Mouse (Mus musculus): ENCODE measurements around the gene Gm5136. TPM values are rescaled to one million over a fixed set of nuclear protein-coding genes. Genes with fewer than 3 reads are reported as not detected.

Gene Gm5136
- not detected for polyA plus RNA-seq (2012; fragmentation: generic; extraction: Trizol)

GRCm38 (mm10) chr10:108699946-108700345 lies at the start of gene Gm5136:
TSS of gene Gm5136 (minus strand) at chr10:108700160.
- no peaks in the 10 kb centered on the region for H3K79me2 ChIP-seq (ENCODE audit: control insufficient read depth, insufficient read depth)
- H3K27me3 ChIP-seq (ENCODE audit: control insufficient read depth, insufficient read depth, insufficient read length) = no peaks in the 10 kb centered on the region
- H3K4me2 ChIP-seq (ENCODE audit: low read depth) = no peak within 1 kb of the TSS
- H3K4me3 ChIP-seq = no peak within 1 kb of the TSS
- H3K36me3 ChIP-seq (ENCODE audit: control insufficient read depth, insufficient read depth) = no peaks in the 10 kb centered on the region
- no peak for TF ChIP-seq TCF3 (IDR thresholded peaks at IDR 0.05; ENCODE audit: insufficient read length, low read depth)
- TF ChIP-seq MAX (IDR thresholded peaks at IDR 0.05; ENCODE audit: low read depth) = no peak
- TF ChIP-seq MYOD1 (IDR thresholded peaks at IDR 0.05; ENCODE audit: control insufficient read depth in 1 of 3, insufficient read length in 2 of 3, low read depth in 2 of 3) = no peak
- TF ChIP-seq REST (IDR thresholded peaks at IDR 0.05; ENCODE audit: insufficient read depth, insufficient read length) = no peak
- TF ChIP-seq CEBPB (IDR thresholded peaks at IDR 0.05; ENCODE audit: insufficient read depth, poor library complexity, severe bottlenecking) = no peak
- TF ChIP-seq POLR2AphosphoS2 (IDR thresholded peaks at IDR 0.05; ENCODE audit: insufficient read length, low read depth) = no peak
- no peak for TF ChIP-seq E2F4 (IDR thresholded peaks at IDR 0.05; ENCODE audit: insufficient read depth)
- H3ac ChIP-seq (ENCODE audit: control insufficient read depth, insufficient read length) = no peak within 1 kb of the TSS

GRCm38 (mm10) chr10:108743759-108744158 lies 43.8 kb upstream of the Gm5136 start:
- H3K27me3 ChIP-seq (ENCODE audit: control insufficient read depth, insufficient read depth, insufficient read length) = no peaks in the 10 kb centered on the region
- no peaks in the 10 kb centered on the region for H3K36me3 ChIP-seq (ENCODE audit: control insufficient read depth, insufficient read depth)
- H3K4me2 ChIP-seq (ENCODE audit: low read depth) = no peak overlapping the region
- no peak overlapping the region for H3K4me3 ChIP-seq
- no peak overlapping the region for H3ac ChIP-seq (ENCODE audit: control insufficient read depth, insufficient read length)
- TF ChIP-seq MYOG (IDR thresholded peaks at IDR 0.05; ENCODE audit: control insufficient read depth in 1 of 3, insufficient read depth in 1 of 3, insufficient read length in 2 of 3, low read depth in 2 of 3) = no peak
- TF ChIP-seq USF1 (IDR thresholded peaks at IDR 0.05; ENCODE audit: low read depth) = no peak
- TF ChIP-seq REST (IDR thresholded peaks at IDR 0.05; ENCODE audit: insufficient read depth, insufficient read length) = no peak
- no peak for TF ChIP-seq E2F4 (IDR thresholded peaks at IDR 0.05; ENCODE audit: insufficient read depth)
- TF ChIP-seq SRF (IDR thresholded peaks at IDR 0.05; ENCODE audit: control insufficient read depth, insufficient read length, low read depth) = no peak
- no peak for TF ChIP-seq TCF12 (IDR thresholded peaks at IDR 0.05; ENCODE audit: insufficient read depth, poor library complexity, severe bottlenecking)
- no peak for TF ChIP-seq POLR2A (IDR thresholded peaks at IDR 0.05; ENCODE audit: insufficient read length, low read depth)
- TF ChIP-seq CEBPB (IDR thresholded peaks at IDR 0.05; ENCODE audit: insufficient read depth, poor library complexity, severe bottlenecking) = no peak
- TF ChIP-seq TCF3 (IDR thresholded peaks at IDR 0.05; ENCODE audit: insufficient read length, low read depth) = no peak
- no peak for TF ChIP-seq POLR2AphosphoS2 (IDR thresholded peaks at IDR 0.05; ENCODE audit: insufficient read length, low read depth)
- no peak for TF ChIP-seq MAX (IDR thresholded peaks at IDR 0.05; ENCODE audit: low read depth)
- TF ChIP-seq MYOD1 (IDR thresholded peaks at IDR 0.05; ENCODE audit: control insufficient read depth in 1 of 3, insufficient read length in 2 of 3, low read depth in 2 of 3) = no peak
- no peaks in the 10 kb centered on the region for H3K79me2 ChIP-seq (ENCODE audit: control insufficient read depth, insufficient read depth)

- Histone ChIP-seq H3K27me3 (ENCODE audit: control insufficient read depth, insufficient read depth, insufficient read length) (no peaks in the 10 kb centered on the region), H3K79me2 (ENCODE audit: control insufficient read depth, insufficient read depth) (no peaks in the 10 kb centered on the region), H3K36me3 (ENCODE audit: control insufficient read depth, insufficient read depth) (no peaks in the 10 kb centered on the region), H3K4me2 (ENCODE audit: low read depth) (no peak overlapping the region), H3ac (ENCODE audit: control insufficient read depth, insufficient read length) (no peak overlapping the region), H3K4me3 (no peak overlapping the region)
- TF ChIP-seq E2F4 (IDR thresholded peaks at IDR 0.05; ENCODE audit: insufficient read depth) (no peak), POLR2AphosphoS2 (IDR thresholded peaks at IDR 0.05; ENCODE audit: insufficient read length, low read depth) (no peak), POLR2A (IDR thresholded peaks at IDR 0.05; ENCODE audit: insufficient read length, low read depth) (no peak), TCF3 (IDR thresholded peaks at IDR 0.05; ENCODE audit: insufficient read length, low read depth) (no peak), TCF12 (IDR thresholded peaks at IDR 0.05; ENCODE audit: insufficient read depth, poor library complexity, severe bottlenecking) (no peak), USF1 (IDR thresholded peaks at IDR 0.05; ENCODE audit: low read depth) (no peak), MYOD1 (IDR thresholded peaks at IDR 0.05; ENCODE audit: control insufficient read depth in 1 of 3, insufficient read length in 2 of 3, low read depth in 2 of 3) (no peak), REST (IDR thresholded peaks at IDR 0.05; ENCODE audit: insufficient read depth, insufficient read length) (no peak), CEBPB (IDR thresholded peaks at IDR 0.05; ENCODE audit: insufficient read depth, poor library complexity, severe bottlenecking) (no peak)
Observed at GRCm38 (mm10) chr10:108733982-108734381, 34.0 kb upstream of the Gm5136 start.

- no peaks in the 10 kb centered on the region for H3K36me3 ChIP-seq (ENCODE audit: control insufficient read depth, insufficient read depth)
- H3K4me2 ChIP-seq (ENCODE audit: low read depth) = no peak overlapping the region
- H3K4me3 ChIP-seq = no peak overlapping the region
- no peak overlapping the region for H3ac ChIP-seq (ENCODE audit: control insufficient read depth, insufficient read length)
- TF ChIP-seq SRF (IDR thresholded peaks at IDR 0.05; ENCODE audit: control insufficient read depth, insufficient read length, low read depth) = no peak
- no peak for TF ChIP-seq MAX (IDR thresholded peaks at IDR 0.05; ENCODE audit: low read depth)
- no peak for TF ChIP-seq CEBPB (IDR thresholded peaks at IDR 0.05; ENCODE audit: insufficient read depth, poor library complexity, severe bottlenecking)
- no peak for TF ChIP-seq POLR2A (IDR thresholded peaks at IDR 0.05; ENCODE audit: insufficient read length, low read depth)
- no peak for TF ChIP-seq USF1 (IDR thresholded peaks at IDR 0.05; ENCODE audit: low read depth)
- TF ChIP-seq MYOD1 (IDR thresholded peaks at IDR 0.05; ENCODE audit: control insufficient read depth in 1 of 3, insufficient read length in 2 of 3, low read depth in 2 of 3) = no peak
- no peaks in the 10 kb centered on the region for H3K27me3 ChIP-seq (ENCODE audit: control insufficient read depth, insufficient read depth, insufficient read length)
- no peaks in the 10 kb centered on the region for H3K79me2 ChIP-seq (ENCODE audit: control insufficient read depth, insufficient read depth)
Observed at GRCm38 (mm10) chr10:108728961-108729360, 29.0 kb upstream of the Gm5136 start.

GRCm38 (mm10) chr10:108726391-108726790 lies 26.4 kb upstream of the Gm5136 start:
- Histone ChIP-seq H3K4me2 (ENCODE audit: low read depth) (no peak overlapping the region), H3K36me3 (ENCODE audit: control insufficient read depth, insufficient read depth) (no peaks in the 10 kb centered on the region), H3K79me2 (ENCODE audit: control insufficient read depth, insufficient read depth) (no peaks in the 10 kb centered on the region), H3K27me3 (ENCODE audit: control insufficient read depth, insufficient read depth, insufficient read length) (no peaks in the 10 kb centered on the region), H3ac (ENCODE audit: control insufficient read depth, insufficient read length) (no peak overlapping the region), H3K4me3 (no peak overlapping the region)
- TF ChIP-seq USF1 (IDR thresholded peaks at IDR 0.05; ENCODE audit: low read depth) (no peak), MAX (IDR thresholded peaks at IDR 0.05; ENCODE audit: low read depth) (no peak), SRF (IDR thresholded peaks at IDR 0.05; ENCODE audit: control insufficient read depth, insufficient read length, low read depth) (no peak), E2F4 (IDR thresholded peaks at IDR 0.05; ENCODE audit: insufficient read depth) (no peak), MYOD1 (IDR thresholded peaks at IDR 0.05; ENCODE audit: control insufficient read depth in 1 of 3, insufficient read length in 2 of 3, low read depth in 2 of 3) (no peak), POLR2A (IDR thresholded peaks at IDR 0.05; ENCODE audit: insufficient read length, low read depth) (no peak), CEBPB (IDR thresholded peaks at IDR 0.05; ENCODE audit: insufficient read depth, poor library complexity, severe bottlenecking) (no peak)
